Mouse (Mus musculus): Measurements from ENCODE around the gene Adam8. TPM values are rescaled to one million over a fixed set of nuclear protein-coding genes. Genes with fewer than 3 reads are reported as not detected.

The Adam8 gene
- polyA plus RNA-seq, 1 experiment = 8.8 TPM

DNA sequence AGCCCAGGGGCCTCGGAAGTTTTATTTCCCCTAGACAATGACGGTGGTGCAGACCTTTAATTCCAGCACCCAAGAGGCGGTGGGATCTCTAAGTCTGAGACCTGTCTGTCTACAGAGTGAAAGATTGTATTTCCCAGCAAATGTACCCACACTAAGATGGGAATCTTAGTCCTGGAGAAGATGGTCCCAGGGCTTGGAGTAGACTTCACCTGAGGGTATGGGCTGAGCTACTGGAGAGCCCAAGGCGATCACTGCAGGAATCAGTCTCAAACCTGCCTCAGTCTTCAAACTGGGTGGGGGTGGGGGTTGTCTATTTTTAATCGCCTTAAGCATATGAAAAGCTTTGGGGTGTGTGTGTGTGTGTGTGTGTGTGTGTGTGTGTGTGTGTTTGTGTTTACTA, 46.3 kb downstream of the Adam8 start:
- no peak for DNase-seq (ENCODE audit: low read depth)

DNA sequence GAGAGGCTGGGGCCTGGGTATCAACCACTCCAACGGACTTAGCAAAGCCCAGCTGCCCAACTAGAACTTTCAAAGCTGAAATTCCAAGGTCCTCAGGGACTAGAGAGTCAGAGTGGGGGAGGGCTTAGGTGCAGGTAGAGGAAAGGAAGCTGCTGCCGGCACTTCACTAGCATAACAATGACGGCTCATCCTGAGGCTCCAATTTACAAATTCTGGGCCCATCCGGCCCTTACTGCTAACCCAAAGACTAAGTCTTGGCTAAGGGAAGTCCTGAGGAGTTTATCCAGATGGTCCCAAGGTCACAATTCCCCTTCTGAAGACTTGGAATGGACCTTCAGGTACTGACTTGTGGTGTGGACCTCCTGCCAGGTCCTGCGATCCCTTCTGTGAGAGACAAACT, 46.8 kb downstream of the Adam8 start:
- DNase-seq (ENCODE audit: low read depth) = no peak

DNA sequence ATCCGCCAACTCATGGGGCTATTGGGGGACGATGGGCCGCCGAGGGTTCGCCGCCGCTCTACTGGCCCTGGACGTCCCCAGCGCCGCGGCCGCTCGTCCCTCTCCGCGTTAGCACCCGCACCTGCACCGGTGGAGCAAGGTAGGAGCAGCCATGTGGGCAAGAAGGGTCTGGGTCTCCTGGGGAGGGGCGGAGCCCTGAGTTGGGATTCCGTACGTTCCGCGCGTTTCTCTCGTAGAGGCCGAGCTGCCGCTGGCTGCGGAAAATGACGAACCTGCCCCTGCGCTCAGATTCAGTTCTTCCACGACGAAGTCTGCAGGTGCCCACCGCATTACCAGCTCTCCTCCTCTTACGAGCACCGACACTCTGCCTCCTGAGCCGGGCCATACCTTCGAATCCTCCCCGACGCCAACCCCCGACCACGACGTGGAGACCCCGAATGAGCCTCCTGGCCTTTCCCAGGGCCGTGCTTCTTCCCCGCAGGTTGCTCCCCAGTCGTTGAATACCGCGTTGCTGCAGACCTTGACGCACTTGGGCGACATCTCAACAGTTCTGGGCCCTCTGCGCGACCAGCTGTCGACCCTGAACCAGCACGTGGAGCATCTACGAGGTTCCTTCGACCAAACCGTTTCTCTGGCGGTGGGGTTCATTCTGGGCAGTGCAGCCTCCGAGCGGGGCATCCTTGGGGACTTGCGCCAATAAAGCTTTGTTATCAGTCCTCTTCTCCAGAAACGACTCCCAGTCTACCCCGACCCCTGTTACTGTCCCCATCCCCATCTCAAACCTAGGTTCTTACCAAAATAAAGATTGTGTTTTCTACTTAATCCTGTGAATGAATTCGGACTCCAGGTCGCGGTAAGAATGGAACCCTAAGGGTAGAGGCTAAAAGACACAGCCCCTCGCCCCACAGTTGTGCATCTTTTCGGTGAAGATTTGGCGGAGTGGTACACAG, 47.8 kb downstream of the Adam8 start:
- DNase-seq (ENCODE audit: low read depth) = no peak

DNA sequence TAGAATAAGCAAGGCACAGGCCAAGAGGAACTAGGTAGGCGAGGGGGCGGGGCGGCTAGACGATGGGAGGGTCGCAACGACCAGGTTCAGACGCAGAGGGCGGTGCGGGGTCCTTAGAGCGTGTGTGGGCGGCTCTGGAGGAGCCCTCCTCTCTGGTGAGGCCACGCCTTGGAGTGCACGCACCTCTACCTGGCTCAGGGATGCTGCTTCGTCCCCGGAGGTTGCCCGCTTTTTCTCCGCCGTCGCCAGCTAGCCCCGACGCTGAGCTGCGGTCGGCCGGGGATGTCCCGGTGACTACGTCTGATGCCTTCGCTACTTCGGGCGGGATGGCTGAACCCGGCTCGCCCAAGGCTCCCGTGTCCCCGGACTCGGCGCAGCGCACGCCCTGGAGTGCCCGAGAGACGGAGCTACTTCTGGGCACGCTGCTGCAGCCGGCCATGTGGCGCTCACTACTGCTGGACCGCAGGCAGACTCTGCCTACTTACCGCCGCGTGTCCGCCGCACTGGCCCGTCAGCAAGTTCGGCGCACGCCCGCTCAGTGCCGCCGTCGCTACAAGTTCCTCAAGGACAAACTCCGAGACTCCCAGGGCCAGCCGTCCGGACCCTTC, 48.6 kb downstream of the Adam8 start, which contains the start of gene Utf1:
Gene Utf1, plus strand, starts transcription at position 116 of the 608 bp plus-strand sequence.
- no peak for DNase-seq (ENCODE audit: low read depth)

DNA sequence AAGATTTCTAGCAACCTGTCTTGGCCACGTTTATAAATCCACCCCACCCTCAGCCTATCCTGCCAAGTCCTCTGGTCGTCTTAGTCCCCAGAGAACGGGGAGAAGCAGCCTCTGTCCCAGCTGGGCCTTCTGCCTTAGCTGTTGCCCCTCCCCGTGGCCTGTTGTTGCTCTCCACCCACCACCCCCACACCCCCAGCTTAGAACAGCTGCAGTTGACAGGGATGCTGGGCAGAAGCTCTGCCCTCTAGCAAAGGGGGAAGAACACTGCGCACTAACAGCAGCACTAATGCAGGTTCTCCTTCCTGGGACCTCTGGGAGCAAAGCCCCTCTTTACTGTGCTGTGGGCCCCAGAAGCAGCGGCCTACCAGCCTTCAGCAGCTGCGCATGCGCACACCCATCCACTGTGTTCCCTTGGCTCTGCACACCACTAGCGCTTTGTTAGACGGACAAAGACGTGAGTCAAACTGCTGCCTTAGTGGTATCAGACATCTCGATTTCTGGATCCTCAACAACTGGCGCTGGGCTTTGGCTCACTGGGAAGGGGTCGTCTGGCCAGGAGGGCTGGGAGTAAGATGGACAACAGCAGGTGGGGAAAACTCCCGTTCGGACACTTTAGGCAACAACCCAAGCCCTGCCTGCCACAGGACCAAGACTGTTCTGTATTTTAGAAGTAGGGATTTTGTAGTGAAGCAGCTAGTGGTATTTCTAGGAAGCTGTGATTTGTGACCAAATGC, 51.7 kb downstream of the Adam8 start:
- DNase-seq (ENCODE audit: low read depth) = no peak

DNA sequence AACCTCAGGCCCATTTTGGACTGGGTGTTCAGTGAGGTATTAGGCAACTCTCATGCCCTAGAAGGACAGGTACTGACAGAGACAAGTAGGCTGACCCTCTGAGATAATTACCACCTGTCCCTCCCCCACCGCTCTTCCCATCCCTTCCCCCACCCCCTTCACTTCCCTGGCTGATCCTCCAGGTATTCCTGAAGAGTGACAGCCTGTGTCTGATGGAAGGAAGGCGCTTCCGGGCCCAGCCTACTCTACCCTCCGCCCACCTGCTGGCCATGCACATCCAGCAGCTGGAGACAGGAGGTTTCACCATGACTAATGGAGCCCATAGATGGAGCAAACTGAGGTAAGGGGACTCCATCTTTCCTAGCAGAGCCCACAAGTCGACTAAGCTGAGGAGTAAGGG, 54.6 kb downstream of the Adam8 start:
- DNase-seq (ENCODE audit: low read depth) = no peak

DNA sequence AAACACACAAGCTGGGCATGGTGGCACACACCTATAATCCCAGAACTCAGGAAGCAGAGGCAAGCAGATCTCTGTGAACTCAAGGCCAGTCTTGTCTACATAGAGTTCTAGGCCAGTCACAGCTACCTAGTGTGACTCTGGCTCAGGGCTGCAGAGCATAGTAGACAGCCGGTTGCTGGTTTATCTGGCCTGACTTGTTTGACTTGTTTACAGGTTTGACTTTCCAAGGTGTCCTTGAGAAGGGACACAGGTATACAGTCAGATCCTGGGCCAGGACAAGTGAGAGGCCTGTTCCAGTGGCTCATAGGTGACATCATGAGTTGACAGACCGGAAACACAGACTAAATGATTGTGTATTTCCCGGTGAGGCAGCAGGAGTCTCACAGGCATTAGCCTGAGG, 55.2 kb downstream of the Adam8 start:
- no peak for DNase-seq (ENCODE audit: low read depth)

DNA sequence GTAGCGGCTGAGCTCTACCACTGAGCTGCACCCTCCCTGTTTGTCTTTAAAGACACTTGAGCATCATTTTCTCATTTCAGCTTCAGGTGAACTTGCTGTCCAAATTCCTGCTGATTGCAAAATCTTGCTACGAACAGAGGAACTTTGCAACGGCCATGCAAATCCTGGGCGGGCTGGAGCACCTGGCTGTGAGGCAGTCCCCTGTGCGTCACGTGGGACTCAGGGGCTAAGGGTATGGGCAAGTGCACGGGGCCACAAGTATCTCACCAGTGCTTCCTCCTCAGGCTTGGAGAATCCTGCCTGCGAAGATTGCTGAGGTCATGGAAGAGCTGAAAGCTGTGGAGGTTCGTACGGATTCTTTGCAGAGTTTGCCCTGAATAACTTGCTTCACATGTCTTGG, 55.7 kb downstream of the Adam8 start:
- no peak for DNase-seq (ENCODE audit: low read depth)

DNA sequence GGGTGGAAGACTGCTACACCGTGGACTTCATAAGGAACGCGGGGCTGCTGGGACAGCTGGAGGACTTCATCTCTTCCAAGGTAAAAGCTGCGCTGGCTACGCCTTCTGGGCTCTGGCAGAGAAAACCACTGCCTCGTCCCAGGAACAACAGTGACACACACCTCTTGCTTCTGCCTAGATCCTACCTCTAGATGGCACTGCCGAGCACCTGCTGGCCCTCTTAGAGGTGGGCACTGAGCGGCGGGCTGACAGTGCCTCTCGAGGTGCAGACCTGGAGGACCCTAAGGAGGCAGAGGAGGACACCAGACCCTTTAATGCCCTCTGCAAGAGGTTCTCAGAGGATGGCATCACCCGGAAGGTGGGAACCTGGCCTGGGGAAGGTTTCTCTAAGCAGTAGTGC, 61.6 kb downstream of the Adam8 start:
- no peak for DNase-seq (ENCODE audit: low read depth)

Other genes starting within 250 kb of the Adam8 start
- 0.30 and 0.49 TPM in 2 replicates for gene Adgra1, start 158.4 kb downstream of the Adam8 start, polyA plus RNA-seq (2012; rRNA removed)
- gene Kndc1, start 97.9 kb downstream of the Adam8 start, polyA plus RNA-seq (2012; rRNA removed) = 0.80 and 1.5 TPM in 2 replicates
- gene Utf1, start 48.8 kb downstream of the Adam8 start, polyA plus RNA-seq (2012; rRNA removed) = 0.16 TPM in 1 of 2 replicates, not detected in the other
- gene 6430531B16Rik, start 13.8 kb downstream of the Adam8 start, polyA plus RNA-seq (2012; rRNA removed) = 1.5 and 2.0 TPM in 2 replicates
- gene Zfp511, start 43.8 kb upstream of the Adam8 start, polyA plus RNA-seq (2012; rRNA removed) = 46.2 and 50.7 TPM in 2 replicates
- gene Tubgcp2, start 44.1 kb upstream of the Adam8 start, polyA plus RNA-seq (2012; rRNA removed) = 24.7 and 25.9 TPM in 2 replicates
- 0.09 TPM in 1 of 2 replicates, not detected in the other for gene Msx3, start 56.5 kb upstream of the Adam8 start, polyA plus RNA-seq (2012; rRNA removed)
- 0.19 and 1.5 TPM in 2 replicates for gene Caly, start 90.0 kb upstream of the Adam8 start, polyA plus RNA-seq (2012; rRNA removed)
- gene Prap1, start 100.8 kb upstream of the Adam8 start, polyA plus RNA-seq (2012; rRNA removed) = not detected in 2 replicates
- gene Fuom, start 109.9 kb upstream of the Adam8 start, polyA plus RNA-seq (2012; rRNA removed) = 33.3 and 37.9 TPM in 2 replicates
- 16.0 and 18.0 TPM in 2 replicates for gene Paox, start 123.2 kb upstream of the Adam8 start, polyA plus RNA-seq (2012; rRNA removed)
- 190 and 200 TPM in 2 replicates for gene Echs1, start 123.9 kb upstream of the Adam8 start, polyA plus RNA-seq (2012; rRNA removed)
- 28.9 and 56.7 TPM in 2 replicates for gene Mtg1, start 145.0 kb upstream of the Adam8 start, polyA plus RNA-seq (2012; rRNA removed)
- gene Sprn, start 162.3 kb upstream of the Adam8 start, polyA plus RNA-seq (2012; rRNA removed) = 0.70 and 0.72 TPM in 2 replicates
- not detected in 2 replicates for gene Olfr522, start 172.2 kb upstream of the Adam8 start, polyA plus RNA-seq (2012; rRNA removed)
- 0.08 TPM in 1 of 2 replicates, not detected in the other for gene Olfr523, start 180.7 kb upstream of the Adam8 start, polyA plus RNA-seq (2012; rRNA removed)
- not detected in 2 replicates for gene Olfr524, start 213.4 kb upstream of the Adam8 start, polyA plus RNA-seq (2012; rRNA removed)
- gene Cd163l1, start 225.7 kb upstream of the Adam8 start, polyA plus RNA-seq (2012; rRNA removed) = 0.42 and 0.72 TPM in 2 replicates

Data from gonadal fat pad, adult 2 months (tissue).